Mouse (Mus musculus) ES-E14 (cell line): Measurements from ENCODE around the gene Tiam1.

Experiments
- CHD2 ChIP-seq: IDR thresholded peaks from 2 replicates; pipeline ENCODE4 v1.6.1; 2014; ENCODE audit warnings: mild to moderate bottlenecking, low read depth, low read length, inconsistent platforms
- HCFC1 ChIP-seq: IDR thresholded peaks from 2 replicates; pipeline ENCODE4 v1.6.1; 2012; ENCODE audit warnings: low read length, inconsistent platforms, borderline replicate concordance; ENCODE audit not compliant: insufficient read depth
- MAFK ChIP-seq: IDR thresholded peaks from 2 replicates; pipeline ENCODE4 v1.6.1; 2014; ENCODE audit warnings: mild to moderate bottlenecking, low read depth, low read length, inconsistent platforms; ENCODE audit not compliant: insufficient read depth
- ZNF384 ChIP-seq: IDR thresholded peaks from 2 replicates; pipeline ENCODE4 v1.6.1; 2012; ENCODE audit warnings: low read depth, low read length, inconsistent platforms

DNA sequence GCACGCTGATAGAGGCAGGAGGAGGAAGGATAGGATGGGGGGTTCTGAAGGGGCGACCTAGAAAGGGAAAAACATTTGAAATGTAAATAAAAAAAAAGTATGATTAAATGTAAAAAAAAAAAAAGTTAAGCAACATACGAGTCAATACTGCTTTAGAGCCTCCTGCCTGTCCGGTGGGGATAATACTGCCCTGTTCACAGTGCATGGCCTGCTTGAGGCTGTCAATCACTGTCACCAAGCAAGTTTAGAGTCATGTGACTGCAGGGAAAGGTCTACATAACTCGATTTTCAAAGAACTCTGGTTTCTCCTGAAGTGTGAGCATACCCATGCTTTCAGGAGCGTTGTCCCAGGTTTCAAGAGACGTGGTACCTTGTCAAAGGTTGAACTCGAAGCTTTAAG lies 15.2 kb downstream of the Tiam1 start:
- TF ChIP-seq HCFC1, result no peak
- no peak for TF ChIP-seq CHD2
- no peak for TF ChIP-seq ZNF384
- TF ChIP-seq MAFK, result no peak
